Mouse (Mus musculus): ENCODE results near the gene Atp8b3. TPM values are rescaled to one million over a fixed set of nuclear protein-coding genes. Genes with fewer than 3 reads are reported as not detected.

Gene Atp8b3
- polyA plus RNA-seq, 1 experiment from 2014 or later = 0.11 TPM

DNA sequence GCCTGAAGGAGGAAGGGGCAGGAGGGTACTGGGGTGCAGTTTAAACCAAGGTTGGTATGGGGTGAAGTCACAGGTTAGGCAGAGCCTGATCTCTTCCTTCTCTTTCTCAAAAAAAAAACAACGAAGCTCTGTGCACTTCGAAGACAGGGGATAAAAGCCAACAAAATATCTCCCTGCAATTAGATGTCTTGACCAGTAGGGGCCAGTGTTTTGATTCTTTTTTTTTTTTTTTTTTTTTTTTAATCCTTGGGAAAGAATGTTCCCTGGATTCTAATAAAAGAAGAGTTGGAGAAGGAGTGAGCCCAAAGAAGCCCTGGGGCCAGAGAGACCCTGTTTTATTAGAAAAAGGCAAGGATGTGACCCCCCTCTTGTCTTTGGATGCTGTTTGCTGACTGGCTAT is 19.6 kb downstream of the Atp8b3 start:
- Histone ChIP-seq H3K4me1 (no peaks in the 10 kb centered on the region), H3K4me3 (no peak overlapping the region), H3K9me3 (0 out of 2 replicates have a peak, but pooled peaks cover 6% of the 10 kb centered on the region), H3K27ac (replicated peaks) (no peak overlapping the region), H3K36me3 (no peaks in the 10 kb centered on the region), H3K9ac (no peak overlapping the region), H3K4me2 (no peak overlapping the region), H3K27me3 (replicated peaks) (peaks cover 39% of the 10 kb centered on the region)
- WGBS = 73% methylated on average over 2 of the region's 2 CpGs
- ATAC-seq (ENCODE audit: extremely low read depth, insufficient number of reproducible peaks, low FRiP score, low TSS enrichment) = no peak

DNA sequence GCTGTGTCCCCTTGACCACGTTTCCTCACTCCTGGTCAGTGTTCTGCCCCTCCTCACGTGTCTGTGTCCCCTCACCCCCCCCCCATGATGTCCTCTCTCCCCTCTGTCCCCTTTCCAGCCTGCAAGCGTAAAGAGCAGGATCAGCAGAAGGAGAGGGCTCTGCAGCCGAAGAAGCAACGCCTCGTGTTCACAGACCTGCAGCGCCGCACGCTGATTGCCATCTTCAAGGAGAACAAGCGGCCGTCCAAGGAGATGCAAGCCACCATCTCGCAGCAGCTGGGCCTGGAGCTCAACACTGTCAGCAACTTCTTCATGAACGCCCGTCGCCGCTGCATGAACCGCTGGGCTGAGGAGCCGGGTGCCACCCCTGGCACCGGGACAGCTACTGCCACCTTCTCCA is 25.2 kb downstream of the Atp8b3 start:
- Histone ChIP-seq H3K36me3 (no peaks in the 10 kb centered on the region), H3K4me2 (peak overlapping the region; percentile 46), H3K4me1 (peaks cover 13% of the 10 kb centered on the region), H3K9me3 (no peaks in the 10 kb centered on the region), H3K27ac (replicated peaks) (no peak overlapping the region), H3K27me3 (replicated peaks) (peaks cover 88% of the 10 kb centered on the region), H3K9ac (peak overlapping the region; percentile 58), H3K4me3 (no peak overlapping the region)
- no peak for ATAC-seq (ENCODE audit: extremely low read depth, insufficient number of reproducible peaks, low FRiP score, low TSS enrichment)
- 11% methylated on average over 19 of the region's 19 CpGs for WGBS

GRCm38 (mm10) chr10:80510273-80510660 is 28.7 kb downstream of the Atp8b3 start:
- H3K4me1 ChIP-seq = peaks cover 13% of the 10 kb centered on the region
- H3K9me3 ChIP-seq = no peaks in the 10 kb centered on the region
- H3K4me3 ChIP-seq = no peak overlapping the region
- H3K27me3 ChIP-seq (replicated peaks) = peaks cover 89% of the 10 kb centered on the region
- no peaks in the 10 kb centered on the region for H3K36me3 ChIP-seq
- H3K4me2 ChIP-seq = 0 out of 2 replicates have a peak overlapping the region, but pooled peaks have one; percentile 75
- H3K9ac ChIP-seq = peak overlapping the region; percentile 78; the same call in 1 of the 2 replicates
- ATAC-seq (ENCODE audit: extremely low read depth, insufficient number of reproducible peaks, low FRiP score, low TSS enrichment) = no peak
- H3K27ac ChIP-seq (replicated peaks) = no peak overlapping the region
- 52% methylated on average over 10 of the region's 10 CpGs for WGBS

- 7% methylated on average over 20 of the region's 20 CpGs for WGBS
- peak overlapping the region; percentile 75 for H3K4me2 ChIP-seq
- peaks cover 13% of the 10 kb centered on the region for H3K4me1 ChIP-seq
- H3K4me3 ChIP-seq = peak overlapping the region; percentile 49
- no peak for ATAC-seq (ENCODE audit: extremely low read depth, insufficient number of reproducible peaks, low FRiP score, low TSS enrichment)
- no peaks in the 10 kb centered on the region for H3K9me3 ChIP-seq
- H3K27ac ChIP-seq (replicated peaks) = no peak overlapping the region
- H3K9ac ChIP-seq = peak overlapping the region; percentile 78
- no peaks in the 10 kb centered on the region for H3K36me3 ChIP-seq
- peaks cover 89% of the 10 kb centered on the region for H3K27me3 ChIP-seq (replicated peaks)
Observed at GRCm38 (mm10) chr10:80509412-80510272, 29.3 kb downstream of the Atp8b3 start.

DNA sequence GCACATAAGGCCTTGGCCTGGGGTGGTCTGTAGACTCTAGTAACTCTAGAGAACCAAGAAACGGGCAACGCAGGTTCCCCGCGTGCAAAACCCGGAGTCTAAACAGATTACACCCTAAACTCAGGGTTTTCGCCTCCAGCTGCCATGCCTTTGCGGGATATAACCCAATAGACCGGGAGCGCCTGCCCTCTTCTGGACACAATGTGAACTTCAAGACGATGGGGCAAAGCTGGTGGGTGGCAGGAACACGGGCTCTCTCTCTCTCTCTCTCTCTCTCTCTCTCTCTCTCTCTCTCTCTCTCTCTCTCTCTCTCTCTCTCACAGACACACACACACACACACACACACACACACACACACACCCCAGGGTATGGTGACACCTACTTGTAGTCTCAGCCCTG is 32.7 kb downstream of the Atp8b3 start:
- peaks cover 86% of the 10 kb centered on the region for H3K27me3 ChIP-seq (replicated peaks)
- no peaks in the 10 kb centered on the region for H3K36me3 ChIP-seq
- WGBS = 0% methylated on average over 11 of the region's 11 CpGs
- no peak overlapping the region for H3K9ac ChIP-seq
- H3K9me3 ChIP-seq = no peaks in the 10 kb centered on the region
- no peak overlapping the region for H3K27ac ChIP-seq (replicated peaks)
- no peak overlapping the region for H3K4me3 ChIP-seq
- no peak overlapping the region for H3K4me2 ChIP-seq
- no peak for ATAC-seq (ENCODE audit: extremely low read depth, insufficient number of reproducible peaks, low FRiP score, low TSS enrichment)
- peaks cover 16% of the 10 kb centered on the region for H3K4me1 ChIP-seq

DNA sequence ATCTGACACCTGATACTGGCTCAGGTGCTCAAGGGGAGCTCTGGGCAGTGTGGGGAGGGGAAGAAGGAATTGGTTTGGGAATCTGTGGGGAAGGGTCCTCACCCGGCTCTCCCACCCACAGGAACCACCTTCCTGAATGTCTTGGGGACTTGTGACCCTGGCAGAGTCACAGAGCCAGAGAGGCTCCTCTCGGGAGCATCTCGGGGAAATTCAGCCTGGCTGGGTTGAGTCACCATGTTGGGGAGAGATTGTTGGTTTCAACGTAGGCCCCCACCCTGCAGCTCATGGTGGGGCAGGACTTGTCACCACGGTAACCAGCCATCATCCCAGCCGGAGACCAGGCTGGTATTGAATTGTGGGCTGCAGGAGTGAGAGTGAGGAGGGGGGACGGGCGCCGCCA is 34.2 kb downstream of the Atp8b3 start:
- peaks cover 87% of the 10 kb centered on the region for H3K27me3 ChIP-seq (replicated peaks)
- H3K36me3 ChIP-seq = no peaks in the 10 kb centered on the region
- H3K9ac ChIP-seq = no peak overlapping the region
- no peak overlapping the region for H3K27ac ChIP-seq (replicated peaks)
- no peak overlapping the region for H3K4me3 ChIP-seq
- H3K4me1 ChIP-seq = peaks cover 11% of the 10 kb centered on the region
- WGBS = 0% methylated on average over 9 of the region's 9 CpGs
- no peaks in the 10 kb centered on the region for H3K9me3 ChIP-seq
- ATAC-seq (ENCODE audit: extremely low read depth, insufficient number of reproducible peaks, low FRiP score, low TSS enrichment) = no peak
- H3K4me2 ChIP-seq = no peak overlapping the region

DNA sequence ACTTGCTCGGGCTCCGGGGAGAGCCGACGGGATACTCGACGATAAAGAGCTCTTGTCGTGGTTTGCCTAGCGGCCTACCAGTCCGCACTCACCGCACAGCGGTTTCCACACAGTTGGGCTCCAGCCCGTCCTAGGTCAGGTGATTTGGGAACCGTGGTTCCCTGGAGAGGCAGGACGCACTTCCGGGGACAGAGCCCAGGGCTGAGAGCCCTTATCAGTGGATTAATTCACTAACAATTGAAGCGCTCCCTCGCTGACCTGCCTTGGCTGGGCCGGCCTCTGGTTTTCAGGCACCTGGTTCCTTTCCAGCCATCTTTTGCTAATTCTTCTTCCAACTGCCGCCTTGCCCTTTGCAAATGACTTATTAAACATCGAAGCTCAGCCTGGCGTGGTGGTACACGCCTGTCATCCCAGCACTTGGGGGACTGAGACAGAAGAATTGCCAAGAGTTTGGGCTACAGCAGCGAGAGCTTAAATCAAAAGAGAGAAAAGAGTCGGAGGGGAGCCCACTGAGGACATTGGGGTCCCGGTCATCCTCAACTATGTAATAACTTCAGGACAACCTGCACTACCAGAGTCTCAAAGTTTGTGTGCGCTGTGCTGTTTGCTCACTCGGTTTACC is 35.2 kb downstream of the Atp8b3 start:
- Histone ChIP-seq H3K36me3 (no peaks in the 10 kb centered on the region), H3K9ac (peak overlapping the region; percentile 4; the same call in 1 of the 2 replicates), H3K4me3 (peak overlapping the region; percentile 11), H3K27ac (replicated peaks) (no peak overlapping the region), H3K9me3 (no peaks in the 10 kb centered on the region), H3K4me2 (peak overlapping the region; percentile 50), H3K4me1 (peaks cover 9% of the 10 kb centered on the region), H3K27me3 (replicated peaks) (peaks cover 92% of the 10 kb centered on the region)
- ATAC-seq (ENCODE audit: extremely low read depth, insufficient number of reproducible peaks, low FRiP score, low TSS enrichment) = no peak
- 2% methylated on average over 27 of the region's 27 CpGs for WGBS

DNA sequence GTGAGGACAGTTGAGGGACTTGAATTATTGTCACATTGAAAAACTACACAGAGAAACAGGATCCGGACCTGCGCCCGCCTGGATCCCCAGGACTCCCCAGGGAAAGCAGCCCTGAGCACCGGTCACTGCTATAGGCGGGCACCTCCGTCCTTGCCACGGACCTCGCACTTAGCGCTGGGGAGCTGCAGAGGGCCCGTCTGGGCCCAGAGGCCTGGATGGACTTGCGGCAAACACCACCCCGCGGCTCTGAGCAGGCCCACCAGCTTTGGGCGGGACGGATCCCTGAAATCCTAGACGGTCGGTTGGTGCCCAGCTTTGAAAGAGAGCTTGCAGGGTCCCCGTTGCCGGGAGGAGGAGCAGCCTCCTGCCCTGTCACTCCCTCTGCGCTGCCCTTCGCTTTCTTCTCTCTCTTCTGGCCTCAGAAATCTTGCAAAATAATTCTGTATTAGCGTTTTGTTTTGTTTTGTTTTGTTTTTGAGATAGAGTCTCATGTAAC is 36.1 kb downstream of the Atp8b3 start:
- Histone ChIP-seq H3K9me3 (no peaks in the 10 kb centered on the region), H3K4me1 (peaks cover 9% of the 10 kb centered on the region), H3K27me3 (replicated peaks) (peaks cover 94% of the 10 kb centered on the region), H3K27ac (replicated peaks) (no peak overlapping the region), H3K4me3 (peak overlapping the region; percentile 11; the same call in 1 of the 2 replicates), H3K36me3 (no peaks in the 10 kb centered on the region), H3K9ac (no peak overlapping the region; the same call in 1 of the 2 replicates), H3K4me2 (peak overlapping the region; percentile 50; the same call in 1 of the 2 replicates)
- 3% methylated on average over 22 of the region's 22 CpGs for WGBS
- no peak for ATAC-seq (ENCODE audit: extremely low read depth, insufficient number of reproducible peaks, low FRiP score, low TSS enrichment)

GRCm38 (mm10) chr10:80502291-80502690 is 36.6 kb downstream of the Atp8b3 start:
- ATAC-seq (ENCODE audit: extremely low read depth, insufficient number of reproducible peaks, low FRiP score, low TSS enrichment) = no peak
- H3K27me3 ChIP-seq (replicated peaks) = peaks cover 94% of the 10 kb centered on the region
- no peaks in the 10 kb centered on the region for H3K36me3 ChIP-seq
- no peak overlapping the region for H3K4me2 ChIP-seq
- H3K4me1 ChIP-seq = peaks cover 9% of the 10 kb centered on the region
- H3K27ac ChIP-seq (replicated peaks) = no peak overlapping the region
- 2% methylated on average over 7 of the region's 7 CpGs for WGBS
- no peak overlapping the region for H3K9ac ChIP-seq
- H3K9me3 ChIP-seq = no peaks in the 10 kb centered on the region
- H3K4me3 ChIP-seq = no peak overlapping the region

- ATAC-seq (ENCODE audit: extremely low read depth, insufficient number of reproducible peaks, low FRiP score, low TSS enrichment) = no peak
- no peaks in the 10 kb centered on the region for H3K36me3 ChIP-seq
- H3K4me1 ChIP-seq = peaks cover 23% of the 10 kb centered on the region
- no peaks in the 10 kb centered on the region for H3K9me3 ChIP-seq
- no peak overlapping the region for H3K9ac ChIP-seq
- WGBS = under 1% methylated on average over 20 of the region's 20 CpGs
- H3K27ac ChIP-seq (replicated peaks) = no peak overlapping the region
- H3K4me2 ChIP-seq = peak overlapping the region; percentile 85
- H3K4me3 ChIP-seq = peak overlapping the region; percentile 50
- H3K27me3 ChIP-seq (replicated peaks) = peaks cover 100% of the 10 kb centered on the region
Observed at GRCm38 (mm10) chr10:80496421-80496820, 42.5 kb downstream of the Atp8b3 start.

DNA sequence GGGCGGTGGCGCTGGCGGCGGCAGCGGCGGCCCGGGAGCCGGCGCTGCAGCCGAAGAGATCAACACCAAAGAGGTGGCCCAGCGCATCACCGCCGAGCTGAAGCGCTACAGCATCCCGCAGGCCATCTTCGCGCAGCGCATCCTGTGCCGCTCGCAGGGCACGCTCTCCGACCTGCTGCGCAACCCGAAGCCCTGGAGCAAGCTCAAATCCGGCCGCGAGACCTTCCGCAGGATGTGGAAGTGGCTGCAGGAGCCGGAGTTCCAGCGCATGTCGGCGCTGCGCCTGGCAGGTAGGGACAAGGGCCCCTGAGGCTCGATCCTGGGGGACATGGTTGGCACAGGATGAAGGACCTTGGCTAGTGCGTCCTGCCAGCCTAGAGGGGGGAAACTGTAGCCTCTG is 43.0 kb downstream of the Atp8b3 start:
- Histone ChIP-seq H3K4me2 (peak overlapping the region; percentile 85), H3K36me3 (no peaks in the 10 kb centered on the region), H3K9me3 (no peaks in the 10 kb centered on the region), H3K27ac (replicated peaks) (no peak overlapping the region), H3K27me3 (replicated peaks) (peaks cover 100% of the 10 kb centered on the region), H3K9ac (peak overlapping the region; percentile 76; the same call in 1 of the 2 replicates), H3K4me1 (peaks cover 27% of the 10 kb centered on the region), H3K4me3 (peak overlapping the region; percentile 50)
- ATAC-seq (ENCODE audit: extremely low read depth, insufficient number of reproducible peaks, low FRiP score, low TSS enrichment) = no peak
- under 1% methylated on average over 34 of the region's 35 CpGs for WGBS

Measured in heart, embryonic 13.5 days (tissue).